8 mouse cellular contexts compared by ENCODE assay signal in the genomic region with DNA sequence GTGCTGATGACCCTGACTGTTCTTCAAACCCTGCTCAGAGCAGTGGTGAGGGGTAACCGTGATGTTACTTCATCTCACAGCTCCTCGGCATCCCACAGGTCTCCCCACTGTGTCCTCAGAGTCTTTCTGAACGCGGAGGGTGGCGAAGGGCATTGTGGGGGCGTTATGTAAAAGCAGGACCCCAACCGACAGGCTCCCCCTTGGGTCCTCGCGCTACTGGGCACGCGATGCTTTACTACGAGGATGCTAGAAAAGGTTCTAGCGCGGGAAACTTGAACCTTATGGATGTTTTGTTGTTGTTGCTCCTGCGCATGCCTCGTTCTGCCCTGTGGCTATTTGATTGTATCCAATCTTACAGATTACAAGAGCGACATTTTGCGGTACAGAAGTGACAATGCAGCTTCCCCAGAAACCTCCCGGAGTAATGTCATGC. TPM values are rescaled to one million over a fixed set of nuclear protein-coding genes. Genes with fewer than 3 reads are reported as not detected.
DNase-seq lines count a peak whose midpoint lies in the region; ATAC-seq and TF ChIP-seq lines count a peak whose summit lies in the region.

Gene Csnk2b, minus strand, starts transcription at position 183 of the 433 bp plus-strand sequence.

- peaks cover 15% of the 10 kb centered on the region for H3K4me1 ChIP-seq in embryonic facial prominence, embryonic 14.5 days (ENCODE audit: control insufficient read depth, insufficient read depth, low read length)

- H3K27me3 ChIP-seq in C2C12 (ENCODE audit: control insufficient read depth, insufficient read depth, insufficient read length), result no peaks in the 10 kb centered on the region
- H3K27me3 ChIP-seq in embryonic facial prominence, embryonic 14.5 days (replicated peaks; ENCODE audit: control insufficient read depth, insufficient read depth, low read length), result no peaks in the 10 kb centered on the region
- H3K27me3 ChIP-seq in splenic B cell, adult 2 months (ENCODE audit: control insufficient read depth, insufficient read depth, low read length, poor library complexity, severe bottlenecking), result no peaks in the 10 kb centered on the region; the same call in 1 of the 2 replicates

- H3ac ChIP-seq in C2C12 (ENCODE audit: control insufficient read depth, insufficient read length, low read depth), result peak within 1 kb of the TSS; percentile 94

- H3K4me3 ChIP-seq in C2C12 (ENCODE audit: insufficient read depth, poor library complexity, severe bottlenecking), result peak within 1 kb of the TSS; percentile 86
- peak within 1 kb of the TSS; percentile 88 for H3K4me3 ChIP-seq in embryonic facial prominence, embryonic 14.5 days (ENCODE audit: low read depth, low read length)

- H3K79me3 ChIP-seq in C2C12 (ENCODE audit: low read depth), result peaks cover 37% of the 10 kb centered on the region

- DNase-seq in adrenal gland, postnatal 14 days, result peak; percentile 77
- peak; percentile 85 for DNase-seq in embryonic facial prominence, embryonic 14.5 days (ENCODE audit: low spot score)
- peak; percentile 39 to 53 for DNase-seq in heart, adult 18-20 months
- DNase-seq in kidney, adult 11 months, result peak; percentile 59
- DNase-seq in left cerebral cortex, postnatal 36 days (ENCODE audit: low spot score in 2 of 2), result peak; percentile 67 to 69
- peak; percentile 71 for DNase-seq in mesoderm, embryonic 11.5 days (ENCODE audit: low read depth, low spot score)
- peak; percentile 65 for DNase-seq in splenic B cell, adult 2 months (ENCODE audit: low read depth, low spot score)

- H3K4me2 ChIP-seq in embryonic facial prominence, embryonic 14.5 days (ENCODE audit: low read depth, low read length), result peak within 1 kb of the TSS; percentile 93

- H3K79me2 ChIP-seq in C2C12 (ENCODE audit: control insufficient read depth, insufficient read depth), result peaks cover 54% of the 10 kb centered on the region

- no peak; the same call in 1 of the 2 replicates for ATAC-seq in embryonic facial prominence, embryonic 14.5 days (ENCODE audit: low read depth)

- peak within 1 kb of the TSS; percentile 92 for H3K27ac ChIP-seq in embryonic facial prominence, embryonic 14.5 days (replicated peaks; ENCODE audit: low read depth, low read length)

- peak within 1 kb of the TSS; percentile 90 for H3K9ac ChIP-seq in embryonic facial prominence, embryonic 14.5 days (ENCODE audit: low read depth, low read length)

- H3K36me3 ChIP-seq in C2C12 (ENCODE audit: control insufficient read depth, insufficient read depth), result peaks cover 34% of the 10 kb centered on the region
- peaks cover 34% of the 10 kb centered on the region for H3K36me3 ChIP-seq in embryonic facial prominence, embryonic 14.5 days (ENCODE audit: control insufficient read depth, insufficient read depth, low read length)
- H3K36me3 ChIP-seq in splenic B cell, adult 2 months (ENCODE audit: control insufficient read depth, insufficient read depth, low read length, poor library complexity, severe bottlenecking), result peaks cover 10% of the 10 kb centered on the region; the same call in 1 of the 2 replicates

- no peaks in the 10 kb centered on the region for H3K9me3 ChIP-seq in embryonic facial prominence, embryonic 14.5 days (ENCODE audit: control insufficient read depth, low read length)

- TF ChIP-seq CTCF in C2C12 (IDR thresholded peaks at IDR 0.05; ENCODE audit: control insufficient read depth, insufficient read depth, insufficient read length), result no peak

- 1% methylated on average over 19 of the region's 19 CpGs for WGBS in embryonic facial prominence, embryonic 14.5 days

- intact Hi-C loops in left cerebral cortex, postnatal 36 days (cut with DNase I), result loop anchor here (5.0 kb wide), 2 partner anchors 100 to 115 kb away; partner anchors contain the start of gene Nfkbil1

TF ChIP-seq in C2C12, 6 proteins besides CTCF, POLR2A, EP300 and RAD21:
- TF ChIP-seq MAX (IDR thresholded peaks at IDR 0.05), result peak; percentile 21
- no peak for TF ChIP-seq FOSL1 (IDR thresholded peaks at IDR 0.05; ENCODE audit: insufficient read depth, low read length, poor library complexity, severe bottlenecking)
TF ChIP-seq in C2C12: peak in this region for 1.

RNA-seq across cellular contexts. Expression of gene Csnk2b, which starts in this region (rescaled TPM):
- polyA plus RNA-seq in C2C12 (2012; fragmentation: generic; extraction: Trizol), result 300 TPM
- 210 and 214 TPM in 2 replicates for total RNA-seq in adrenal gland, postnatal 14 days (2021)
- polyA plus RNA-seq in embryonic facial prominence, embryonic 14.5 days (2014; fragmentation: Nextera tagmentation; extraction: Ambion mirVana), result 277 and 279 TPM in 2 replicates
- 100 to 1,000 TPM; 149 to 150 TPM for total RNA-seq in heart, adult 18-20 months (2021)
- 100 to 1,000 TPM; 174 to 177 TPM for total RNA-seq in left cerebral cortex, postnatal 36 days (2021)
